Mouse (Mus musculus) small intestine, adult 2 months (tissue): ENCODE measurements around the gene Erlin1. TPM values are rescaled to one million over a fixed set of nuclear protein-coding genes. Genes with fewer than 3 reads are reported as not detected.
A peak's percentile ranks its signal among the peaks of the same experiment; 100 is the strongest.

Source experiments
- H3K27ac ChIP-seq: fragments of 200-500 bp; 2 replicates; pipeline ENCODE4 v1.5.1; 2012; ENCODE audit warnings: low read depth, low read length, control low read depth, inconsistent platforms; ENCODE audit not compliant: insufficient read depth
- H3K27me3 ChIP-seq: fragments of 200-500 bp; 2 replicates; pipeline ENCODE4 v1.6.1; 2012; ENCODE audit warnings: mild to moderate bottlenecking, moderate library complexity, low read length, inconsistent platforms; ENCODE audit not compliant: control insufficient read depth, insufficient read depth
- H3K36me3 ChIP-seq: fragments of 200-500 bp; 2 replicates; pipeline ENCODE4 v1.6.1; 2012; ENCODE audit warnings: mild to moderate bottlenecking, low read length, control low read depth, inconsistent platforms; ENCODE audit not compliant: control insufficient read depth, insufficient read depth
- H3K4me1 ChIP-seq: fragments of 200-500 bp; 2 replicates; pipeline ENCODE4 v1.6.1; 2012; ENCODE audit warnings: low read length, inconsistent platforms, mixed read lengths; ENCODE audit not compliant: control insufficient read depth, insufficient read depth, insufficient read length
- H3K4me3 ChIP-seq: fragments of 200-500 bp; 2 replicates; pipeline ENCODE4 v1.5.1; 2012; ENCODE audit warnings: low read depth, mild to moderate bottlenecking, control low read depth, inconsistent platforms, low read length, moderate library complexity
- CTCF ChIP-seq: fragments of 200-500 bp; IDR thresholded peaks from 2 replicates; pipeline ENCODE4 v1.5.1; 2012; ENCODE audit warnings: low read depth, mild to moderate bottlenecking, control low read depth, inconsistent platforms, low read length, moderate library complexity, mixed read lengths; ENCODE audit not compliant: insufficient replicate concordance, insufficient read length; ENCODE audit errors: extremely low read depth
- POLR2A ChIP-seq: fragments of 200-500 bp; IDR thresholded peaks from 2 replicates; pipeline ENCODE4 v1.6.1; 2012; ENCODE audit warnings: low read depth, mild to moderate bottlenecking, control low read depth, inconsistent platforms, low read length, moderate library complexity
- WGBS: fragments of 180-500 bp; shearing (Covaris S2); methylation state at CpG from one replicate; pipeline ENCODE4 v1.1.7; 2018; 5-methylcytosine and 5-hydroxymethylcytosine counted together
- polyA plus RNA-seq: library from polyadenylated mRNA; depleted of rRNA; stranded (reverse); fragments of >200 nt; gene quantifications from 2 replicates; pipeline ENCODE4 v1.2.3, GENCODE M21; 2012

The Erlin1 gene
- polyA plus RNA-seq, 1 experiment = 10.9 TPM

GRCm38 (mm10) chr19:44033396-44033795 is 36.2 kb downstream of the Erlin1 start:
- 97% methylated on average over 5 of the region's 5 CpGs for WGBS
- no peaks in the 10 kb centered on the region for H3K27me3 ChIP-seq
- H3K4me1 ChIP-seq = no peaks in the 10 kb centered on the region; the same call in 1 of the 2 replicates
- TF ChIP-seq CTCF (no peak), POLR2A (no peak)
- no peak overlapping the region for H3K4me3 ChIP-seq
- peaks cover 34% of the 10 kb centered on the region for H3K36me3 ChIP-seq
- H3K27ac ChIP-seq = no peak overlapping the region

GRCm38 (mm10) chr19:44032046-44032744 is 37.4 kb downstream of the Erlin1 start:
- no peak for TF ChIP-seq POLR2A
- TF ChIP-seq CTCF = no peak
- no peak overlapping the region for H3K27ac ChIP-seq
- peaks cover 26% of the 10 kb centered on the region for H3K36me3 ChIP-seq
- 83% methylated on average over 11 of the region's 11 CpGs for WGBS
- H3K27me3 ChIP-seq = no peaks in the 10 kb centered on the region
- H3K4me3 ChIP-seq = no peak overlapping the region
- H3K4me1 ChIP-seq = no peaks in the 10 kb centered on the region

GRCm38 (mm10) chr19:44030024-44030423 is 39.6 kb downstream of the Erlin1 start:
- peaks cover 2% of the 10 kb centered on the region; the same call in 1 of the 2 replicates for H3K4me1 ChIP-seq
- peaks cover 8% of the 10 kb centered on the region for H3K36me3 ChIP-seq
- no peaks in the 10 kb centered on the region for H3K27me3 ChIP-seq
- no peak overlapping the region for H3K27ac ChIP-seq
- 46% methylated on average over 5 of the region's 5 CpGs for WGBS
- H3K4me3 ChIP-seq = no peak overlapping the region
- TF ChIP-seq CTCF (no peak), POLR2A (no peak)

GRCm38 (mm10) chr19:44028972-44029371 is 40.6 kb downstream of the Erlin1 start, which contains the start of gene Cyp2c23:
Cyp2c23 (minus strand) TSS chr19:44029208.
- Histone ChIP-seq H3K27me3 (no peaks in the 10 kb centered on the region), H3K4me3 (no peak within 1 kb of the TSS), H3K36me3 (peaks cover 2% of the 10 kb centered on the region; the same call in 1 of the 2 replicates), H3K27ac (no peak within 1 kb of the TSS), H3K4me1 (peaks cover 5% of the 10 kb centered on the region; the same call in 1 of the 2 replicates)
- WGBS = 76% methylated on average over 5 of the region's 8 CpGs
- TF ChIP-seq POLR2A (no peak), CTCF (no peak)

GRCm38 (mm10) chr19:44026956-44027530 is 42.5 kb downstream of the Erlin1 start:
- WGBS = 90% methylated on average over 8 of the region's 8 CpGs
- Histone ChIP-seq H3K27me3 (no peaks in the 10 kb centered on the region), H3K27ac (no peak overlapping the region), H3K36me3 (no peaks in the 10 kb centered on the region), H3K4me3 (no peak overlapping the region), H3K4me1 (peaks cover 10% of the 10 kb centered on the region; the same call in 1 of the 2 replicates)
- TF ChIP-seq POLR2A = no peak
- no peak for TF ChIP-seq CTCF

- TF ChIP-seq CTCF (no peak), POLR2A (no peak)
- Histone ChIP-seq H3K27ac (peak overlapping the region; percentile 52), H3K4me3 (no peak overlapping the region), H3K27me3 (no peaks in the 10 kb centered on the region), H3K4me1 (peaks cover 13% of the 10 kb centered on the region; the same call in 1 of the 2 replicates), H3K36me3 (no peaks in the 10 kb centered on the region)
- 36% methylated on average over 13 of the region's 13 CpGs for WGBS
These were observed 44.5 kb downstream of the Erlin1 start for GRCm38 (mm10) chr19:44024921-44025585.

GRCm38 (mm10) chr19:44023066-44023465 is 46.5 kb downstream of the Erlin1 start:
- H3K27me3 ChIP-seq = no peaks in the 10 kb centered on the region
- WGBS = 66% methylated on average over 5 of the region's 5 CpGs

More at GRCm38 (mm10) chr19:44023066-44023465, 46.5 kb downstream of the Erlin1 start:
- H3K4me1 ChIP-seq = peaks cover 16% of the 10 kb centered on the region; the same call in 1 of the 2 replicates
- H3K4me3 ChIP-seq = no peak overlapping the region
- TF ChIP-seq CTCF (0 out of 2 replicates have a peak, but pooled peaks have one; percentile 10), POLR2A (no peak)
- H3K27ac ChIP-seq = peak overlapping the region; percentile 57
- no peaks in the 10 kb centered on the region for H3K36me3 ChIP-seq
